Mouse (Mus musculus) liver, postnatal 0 days (tissue): ENCODE measurements around the gene Slc7a11.

Experiments used
- CTCF ChIP-seq: sonication (generic); IDR thresholded peaks from 2 replicates; pipeline ENCODE4 v1.5.1; 2016; ENCODE audit warnings: antibody characterized with exemption, low read depth
- EP300 ChIP-seq: IDR thresholded peaks from 2 replicates; pipeline ENCODE4 v1.6.1; 2016; ENCODE audit warnings: antibody characterized with exemption, low read depth, mild to moderate bottlenecking

- no peak for TF ChIP-seq CTCF
- no peak for TF ChIP-seq EP300
Observed at GRCm38 (mm10) chr3:49965569-49965968, 477.8 kb downstream of the Slc7a11 start.
